Mouse (Mus musculus) forebrain, embryonic 14.5 days (tissue): ENCODE data around the gene Ppp6r1. TPM values are rescaled to one million over a fixed set of nuclear protein-coding genes. Genes with fewer than 3 reads are reported as not detected.

Experiments
- ATAC-seq: fragments of 200-750 bp; cut with Nextera tagmentation; 2 replicates; pipeline ENCODE4 v1.8.0; 2017; ENCODE audit warnings: mild to moderate bottlenecking, moderate library complexity
- DNase-seq: peaks from one replicate; pipeline ENCODE4 v3.0.0-alpha.2; 2015; ENCODE audit warnings: low spot score
- H3K27ac ChIP-seq: fragments of 300-500 bp; sonication (generic); 2 replicates; pipeline ENCODE4 v1.5.1; 2014; ENCODE audit warnings: low read depth, mild to moderate bottlenecking, control low read depth, low read length, moderate library complexity
- H3K27me3 ChIP-seq: fragments of 300-500 bp; sonication (generic); replicated peaks from 2 replicates; pipeline ENCODE4 v1.6.1; 2014; ENCODE audit warnings: low read length, control low read depth, mixed read lengths; ENCODE audit not compliant: control insufficient read depth, insufficient read depth
- H3K36me3 ChIP-seq: fragments of 300-500 bp; sonication (generic); 2 replicates; pipeline ENCODE4 v1.6.1; 2014; ENCODE audit warnings: low read length, control low read depth; ENCODE audit not compliant: control insufficient read depth, insufficient read depth
- H3K4me1 ChIP-seq: fragments of 300-500 bp; sonication (generic); 2 replicates; pipeline ENCODE4 v1.6.1; 2014; ENCODE audit warnings: antibody characterized with exemption, low read length, control low read depth; ENCODE audit not compliant: control insufficient read depth, insufficient read depth
- H3K4me2 ChIP-seq: fragments of 300-500 bp; sonication (generic); 2 replicates; pipeline ENCODE4 v1.6.1; 2014; ENCODE audit warnings: mild to moderate bottlenecking, control low read depth, low read length
- H3K4me3 ChIP-seq: fragments of 300-500 bp; sonication (generic); 2 replicates; pipeline ENCODE4 v1.5.1; 2014; ENCODE audit warnings: low read depth, low read length, control low read depth
- H3K9ac ChIP-seq: fragments of 300-500 bp; sonication (generic); 2 replicates; pipeline ENCODE4 v1.6.1; 2014; ENCODE audit warnings: mild to moderate bottlenecking, low read length, control low read depth, moderate library complexity
- H3K9me3 ChIP-seq: fragments of 300-500 bp; sonication (generic); replicated peaks from 2 replicates; pipeline ENCODE4 v1.6.1; 2016; ENCODE audit warnings: low read length, control low read depth, mixed read lengths; ENCODE audit not compliant: control insufficient read depth
- WGBS: fragments of 180-500 bp; shearing (Covaris S2); extraction: QIAGEN DNeasy Blood & Tissue Kit; methylation state at CpG from one replicate; pipeline ENCODE4 v1.1.7; 2014; 5-methylcytosine and 5-hydroxymethylcytosine counted together
- polyA plus RNA-seq: library from polyadenylated mRNA; unstranded; fragments of >200 nt; fragmentation: Nextera tagmentation; extraction: Ambion mirVana; gene quantifications from 2 replicates; pipeline ENCODE4 v1.2.1, GENCODE M21; 2014

Gene Ppp6r1
- polyA plus RNA-seq, 1 experiment from 2014 or later = 4.4 TPM

DNA sequence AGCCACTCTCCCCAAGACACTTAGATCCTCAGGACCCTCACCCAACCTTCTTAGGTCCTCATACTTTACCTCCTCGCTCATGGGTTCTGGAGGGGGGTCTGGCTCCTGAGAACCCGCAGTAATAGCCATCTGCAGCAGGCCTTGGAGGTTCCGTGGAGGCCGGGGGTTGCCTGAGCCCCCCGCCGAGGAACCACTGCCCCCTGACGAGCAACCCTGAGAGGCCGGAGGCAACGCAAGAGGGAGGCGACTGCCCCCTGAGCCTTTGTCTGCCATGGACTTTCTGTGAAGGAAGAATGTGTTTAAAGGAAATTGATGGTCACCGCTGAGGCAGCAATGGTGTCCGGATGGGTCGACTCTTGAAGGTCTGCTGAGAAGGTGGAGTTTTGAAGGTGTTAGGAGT, 25.4 kb upstream of the Ppp6r1 start:
- no peaks in the 10 kb centered on the region for H3K9me3 ChIP-seq
- H3K4me3 ChIP-seq = peak overlapping the region; percentile 67
- DNase-seq = no peak
- peak overlapping the region; percentile 75 for H3K4me2 ChIP-seq
- no peak for ATAC-seq
- peak overlapping the region; percentile 59 for H3K9ac ChIP-seq
- H3K4me1 ChIP-seq = peaks cover 5% of the 10 kb centered on the region
- H3K27ac ChIP-seq = no peak overlapping the region
- no peaks in the 10 kb centered on the region for H3K27me3 ChIP-seq
- H3K36me3 ChIP-seq = peaks cover 13% of the 10 kb centered on the region
- WGBS = 1% methylated on average over 13 of the region's 13 CpGs

DNA sequence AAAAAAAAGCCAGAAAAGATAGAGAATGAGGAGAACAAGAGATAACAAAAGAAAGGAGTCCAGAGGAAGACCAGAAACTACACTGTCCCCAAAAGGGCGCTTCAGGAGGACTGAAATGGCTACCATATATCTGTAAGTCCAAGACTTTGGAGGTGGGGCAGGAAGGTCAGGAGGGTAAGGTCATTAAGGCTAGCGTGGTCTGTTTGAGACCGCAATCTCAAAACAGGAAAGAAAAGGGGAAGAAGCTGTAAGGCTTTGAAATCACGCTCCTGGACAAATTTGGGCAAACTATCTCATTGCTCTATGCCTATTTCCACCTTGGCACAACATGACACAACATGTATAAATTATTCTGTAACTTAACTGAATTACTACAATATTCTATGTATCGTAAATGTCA, 24.5 kb upstream of the Ppp6r1 start:
- H3K27me3 ChIP-seq = no peaks in the 10 kb centered on the region
- DNase-seq = no peak
- 90% methylated on average over 5 of the region's 5 CpGs for WGBS
- peaks cover 13% of the 10 kb centered on the region for H3K36me3 ChIP-seq
- no peaks in the 10 kb centered on the region for H3K9me3 ChIP-seq
- H3K4me3 ChIP-seq = no peak overlapping the region
- no peak overlapping the region for H3K27ac ChIP-seq
- H3K4me2 ChIP-seq = no peak overlapping the region
- no peak for ATAC-seq
- H3K4me1 ChIP-seq = peaks cover 5% of the 10 kb centered on the region
- H3K9ac ChIP-seq = no peak overlapping the region

DNA sequence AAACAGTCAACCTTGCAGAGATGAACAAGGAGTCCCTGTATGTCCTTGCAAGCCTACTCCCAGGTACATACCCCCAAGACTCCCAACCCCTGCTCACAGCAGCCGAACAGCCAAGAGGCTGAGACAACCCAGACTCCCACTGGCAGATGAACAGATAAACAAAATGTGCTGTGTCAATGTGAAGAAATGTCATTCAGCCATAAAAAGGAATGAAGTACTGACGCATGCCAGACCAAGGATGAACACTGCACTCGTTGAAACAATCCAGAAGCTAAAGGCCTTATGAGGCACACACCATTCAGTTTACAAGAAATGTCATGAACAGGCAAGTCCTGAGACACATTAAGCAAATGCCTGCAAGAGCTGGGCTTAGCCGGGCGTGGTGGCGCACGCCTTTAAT, 16.4 kb upstream of the Ppp6r1 start:
- Histone ChIP-seq H3K4me3 (no peak overlapping the region), H3K9me3 (no peaks in the 10 kb centered on the region), H3K9ac (no peak overlapping the region), H3K27me3 (no peaks in the 10 kb centered on the region), H3K4me1 (no peaks in the 10 kb centered on the region), H3K27ac (no peak overlapping the region), H3K36me3 (peaks cover 65% of the 10 kb centered on the region), H3K4me2 (no peak overlapping the region)
- ATAC-seq = no peak
- 97% methylated on average over 7 of the region's 7 CpGs for WGBS
- DNase-seq = no peak

DNA sequence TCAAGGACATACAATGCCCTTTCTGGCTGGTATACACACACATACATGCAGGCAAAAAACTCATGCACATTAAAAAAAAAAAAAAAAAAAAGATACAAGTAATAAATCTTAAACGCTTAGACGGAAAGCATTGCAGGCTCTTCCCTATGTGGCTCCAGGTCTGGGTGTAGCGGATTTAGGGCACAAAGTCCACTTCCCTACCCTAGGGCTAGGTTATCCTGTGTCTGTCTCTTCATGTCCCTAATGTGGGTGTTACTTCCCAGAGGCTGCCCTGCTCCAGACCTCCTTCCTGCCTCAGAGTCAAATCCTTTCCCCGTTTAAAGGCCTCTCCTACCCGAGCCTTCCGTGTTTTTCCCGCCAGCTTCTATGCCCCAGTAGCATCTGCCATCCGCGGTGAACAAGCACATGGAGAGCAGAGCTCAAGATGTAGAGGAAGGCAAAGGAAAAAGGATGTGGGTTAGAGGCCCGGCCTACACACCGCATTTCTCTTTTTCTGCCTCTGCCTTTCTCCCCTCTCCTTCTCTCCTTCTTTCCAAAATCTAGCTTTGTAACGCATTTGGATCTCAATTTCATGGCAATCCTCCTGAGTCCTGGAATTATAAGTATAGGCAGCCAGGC, 15.4 kb upstream of the Ppp6r1 start:
- Histone ChIP-seq H3K4me2 (no peak overlapping the region), H3K27ac (no peak overlapping the region), H3K4me1 (no peaks in the 10 kb centered on the region), H3K36me3 (peaks cover 66% of the 10 kb centered on the region), H3K4me3 (no peak overlapping the region), H3K9ac (no peak overlapping the region), H3K9me3 (no peaks in the 10 kb centered on the region), H3K27me3 (no peaks in the 10 kb centered on the region)
- ATAC-seq = no peak
- no peak for DNase-seq
- WGBS = 89% methylated on average over 12 of the region's 12 CpGs

DNA sequence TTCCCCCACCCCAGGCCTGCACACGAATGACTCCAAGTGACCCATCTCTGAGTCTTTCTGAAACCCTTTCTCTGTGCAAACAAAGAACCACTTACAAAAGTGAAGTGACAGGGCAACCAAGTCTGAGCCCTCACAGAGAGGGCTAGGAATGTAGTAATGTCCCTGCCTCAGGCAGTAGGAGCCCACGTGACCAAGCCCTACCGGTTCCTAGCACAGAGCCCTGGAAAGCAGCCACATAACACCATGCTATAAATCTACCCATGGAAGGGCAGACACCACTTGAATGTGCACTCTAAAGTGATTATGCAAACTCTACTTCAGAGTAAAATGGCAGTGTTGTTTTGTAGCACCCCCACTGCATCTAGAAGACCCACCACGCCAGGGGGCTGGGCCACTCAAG, 13.1 kb upstream of the Ppp6r1 start:
- H3K27me3 ChIP-seq = no peaks in the 10 kb centered on the region
- no peaks in the 10 kb centered on the region for H3K9me3 ChIP-seq
- H3K4me2 ChIP-seq = no peak overlapping the region
- H3K4me1 ChIP-seq = no peaks in the 10 kb centered on the region
- no peak overlapping the region for H3K4me3 ChIP-seq
- no peak overlapping the region for H3K9ac ChIP-seq
- 85% methylated on average over 4 of the region's 4 CpGs for WGBS
- DNase-seq (no peak), ATAC-seq (no peak)
- H3K27ac ChIP-seq = no peak overlapping the region
- peaks cover 71% of the 10 kb centered on the region for H3K36me3 ChIP-seq

DNA sequence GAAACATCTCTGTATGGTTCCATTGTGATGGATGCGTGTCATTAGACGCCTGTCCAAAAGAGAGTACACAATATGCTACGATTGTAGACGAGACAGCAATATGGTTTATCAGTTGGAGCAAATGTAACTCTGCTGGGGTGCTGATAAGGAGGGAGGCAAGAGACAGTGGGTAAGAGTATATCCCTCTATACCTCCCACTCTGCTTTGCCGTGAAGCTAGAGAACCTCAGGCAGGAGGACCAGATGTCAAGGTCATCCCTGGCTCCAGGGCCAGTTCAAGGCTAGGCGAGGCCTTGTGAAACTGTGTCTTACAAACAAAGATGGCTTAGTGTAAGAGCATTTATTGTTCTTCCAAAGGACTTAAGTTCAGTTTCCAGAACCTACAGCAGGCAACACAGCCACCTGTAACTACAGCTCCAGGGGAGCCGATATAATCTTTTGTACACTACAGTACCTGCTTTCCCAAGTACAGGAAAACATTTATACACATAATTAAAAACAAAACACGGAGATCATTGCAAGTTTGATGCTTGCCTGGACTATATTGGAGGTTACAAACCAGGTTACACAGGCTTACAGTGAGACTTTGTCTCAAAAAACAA, 11.9 kb upstream of the Ppp6r1 start:
- Histone ChIP-seq H3K27ac (no peak overlapping the region), H3K36me3 (peaks cover 72% of the 10 kb centered on the region), H3K4me3 (no peak overlapping the region), H3K9ac (no peak overlapping the region), H3K27me3 (no peaks in the 10 kb centered on the region), H3K4me1 (no peaks in the 10 kb centered on the region), H3K4me2 (no peak overlapping the region), H3K9me3 (no peaks in the 10 kb centered on the region)
- DNase-seq = no peak
- no peak for ATAC-seq
- 93% methylated on average over 8 of the region's 8 CpGs for whole genome bisulfite sequencing

DNA sequence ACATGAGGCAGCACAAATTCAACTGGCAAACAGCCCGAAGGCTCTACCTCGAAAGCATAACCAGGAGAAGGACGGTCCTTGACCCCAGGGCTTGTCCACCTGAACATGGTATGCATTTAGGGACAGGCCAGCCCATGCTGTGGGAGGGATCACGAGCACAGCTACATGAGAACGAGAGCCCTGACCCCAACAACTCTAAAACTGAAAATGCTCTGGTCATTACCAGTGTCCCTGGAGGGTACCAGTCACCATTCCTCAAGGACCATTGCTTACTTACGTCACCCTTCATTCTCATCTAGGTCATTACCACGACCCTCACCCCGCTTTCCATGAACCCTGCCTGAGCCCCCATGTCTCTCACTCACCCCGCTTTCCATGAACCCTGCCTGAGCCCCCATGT, 10.3 kb upstream of the Ppp6r1 start:
- DNase-seq (no peak), ATAC-seq (no peak)
- H3K9me3 ChIP-seq = no peaks in the 10 kb centered on the region
- no peak overlapping the region for H3K4me3 ChIP-seq
- H3K36me3 ChIP-seq = peaks cover 66% of the 10 kb centered on the region
- H3K4me1 ChIP-seq = no peaks in the 10 kb centered on the region
- H3K27me3 ChIP-seq = no peaks in the 10 kb centered on the region
- H3K27ac ChIP-seq = no peak overlapping the region
- no peak overlapping the region for H3K4me2 ChIP-seq
- WGBS = 94% methylated on average over 9 of the region's 9 CpGs
- H3K9ac ChIP-seq = no peak overlapping the region

DNA sequence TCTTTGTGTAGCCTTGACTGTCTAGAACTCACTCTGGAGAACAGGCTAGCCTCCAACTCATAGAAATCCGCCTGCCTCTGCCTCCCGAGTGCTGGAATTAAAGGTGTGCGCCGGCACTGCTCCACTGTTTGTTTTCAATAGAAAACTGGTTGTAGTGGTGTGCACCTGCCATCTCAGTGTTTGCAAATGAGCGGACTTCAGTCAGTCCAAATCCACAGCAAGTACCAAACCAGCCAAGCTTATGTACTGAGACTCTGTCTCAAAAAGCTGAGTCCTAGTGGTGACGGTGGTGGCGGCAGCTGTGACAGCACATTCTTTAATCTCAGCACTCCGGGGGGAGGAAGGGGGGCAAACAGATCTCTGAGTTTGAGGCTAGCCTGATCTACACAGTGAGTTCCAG, 9.7 kb upstream of the Ppp6r1 start:
- Histone ChIP-seq H3K27me3 (no peaks in the 10 kb centered on the region), H3K9ac (no peak overlapping the region), H3K9me3 (no peaks in the 10 kb centered on the region), H3K4me3 (no peak overlapping the region), H3K36me3 (peaks cover 64% of the 10 kb centered on the region), H3K27ac (no peak overlapping the region), H3K4me1 (no peaks in the 10 kb centered on the region), H3K4me2 (no peak overlapping the region)
- ATAC-seq = no peak
- DNase-seq = no peak
- WGBS = 96% methylated on average over 8 of the region's 8 CpGs

DNA sequence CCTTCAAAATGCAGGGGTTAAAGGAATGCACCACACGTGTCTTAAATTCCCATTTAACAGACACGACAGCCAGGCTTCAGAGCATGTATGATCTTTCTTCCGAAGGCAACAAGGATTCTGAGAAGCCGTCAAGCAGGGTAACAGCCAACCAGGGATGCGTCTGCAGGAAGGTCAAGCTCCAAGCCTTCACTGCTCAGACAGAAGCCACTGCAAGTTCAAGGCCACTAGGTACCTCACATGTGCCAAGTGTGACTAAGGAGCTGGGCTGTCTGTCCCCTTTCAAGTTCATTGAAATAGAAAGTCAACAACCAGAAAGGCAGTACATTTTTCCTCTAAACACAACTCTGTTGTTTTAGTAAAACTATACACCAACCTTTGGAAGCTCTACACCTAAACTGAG, 8.1 kb upstream of the Ppp6r1 start:
- H3K4me3 ChIP-seq = no peak overlapping the region
- ATAC-seq (no peak), DNase-seq (no peak)
- H3K4me2 ChIP-seq = no peak overlapping the region
- H3K27ac ChIP-seq = no peak overlapping the region
- H3K27me3 ChIP-seq = no peaks in the 10 kb centered on the region
- 97% methylated on average over 5 of the region's 5 CpGs for WGBS
- H3K9ac ChIP-seq = no peak overlapping the region
- no peaks in the 10 kb centered on the region for H3K4me1 ChIP-seq
- H3K36me3 ChIP-seq = peaks cover 66% of the 10 kb centered on the region
- H3K9me3 ChIP-seq = no peaks in the 10 kb centered on the region
